21 mouse cellular contexts compared by ENCODE assay signal in the genomic region with DNA sequence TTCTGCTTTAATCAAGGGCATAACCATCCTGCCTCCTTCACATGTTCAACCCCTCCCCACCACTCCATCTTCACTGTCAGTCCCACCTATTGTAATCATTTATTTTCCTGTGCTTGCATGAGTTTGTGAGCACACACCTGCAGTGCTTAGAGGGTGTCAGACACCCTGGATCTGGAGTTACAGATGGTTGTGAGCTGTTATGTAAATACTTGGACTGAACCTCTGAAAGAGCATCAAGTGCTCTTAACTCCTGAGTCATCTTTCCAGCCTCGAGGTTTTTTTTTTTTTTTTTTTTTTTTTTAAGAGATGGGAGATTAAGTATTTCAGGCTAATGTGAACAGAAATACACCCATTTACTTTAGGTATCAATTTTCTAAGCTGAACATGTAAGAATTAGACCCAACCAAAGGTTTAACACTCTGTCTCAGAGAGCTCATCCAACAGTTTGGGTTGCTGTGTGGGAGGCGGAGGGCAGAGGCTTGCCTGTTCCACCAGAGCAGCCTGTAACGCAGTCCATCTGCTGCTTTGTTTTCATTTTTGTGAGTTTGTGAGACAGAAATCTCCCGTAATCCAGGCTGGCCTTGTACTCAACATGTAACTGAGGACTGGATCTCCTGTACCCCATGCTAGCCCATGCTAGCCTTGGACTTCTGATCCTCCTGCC. TPM values are rescaled to one million over a fixed set of nuclear protein-coding genes. Genes with fewer than 3 reads are reported as not detected.
DNase-seq lines count a peak whose midpoint lies in the region; ATAC-seq lines count a peak whose summit lies in the region.
"Had no signal": no experiment of that assay in that cellular context is flagged by ENCODE, and none has a peak within 500 bp of the region (broad histone marks: within the 10 kb centered on the region; RNA-seq: fewer than 3 reads in every experiment).

No protein-coding gene starts in this region.

- H3K27ac ChIP-seq in kidney, embryonic 14.5 days (ENCODE audit: low read depth, low read length): no peak overlapping the region
- H3K27ac ChIP-seq: embryonic facial prominence, embryonic 12.5 days; hindbrain, embryonic 15.5 days; liver, embryonic 13.5 days; neural tube, embryonic 13.5 days had no signal

- H3K27me3 ChIP-seq in kidney, embryonic 14.5 days (ENCODE audit: control insufficient read depth, insufficient read depth, low read length): no peaks in the 10 kb centered on the region
- H3K27me3 ChIP-seq: embryonic facial prominence, embryonic 12.5 days; hindbrain, embryonic 15.5 days; liver, embryonic 13.5 days; neural tube, embryonic 13.5 days; Patski had no signal

- no peaks in the 10 kb centered on the region for H3K36me3 ChIP-seq in kidney, embryonic 14.5 days (ENCODE audit: control insufficient read depth, insufficient read depth, low read length)
- H3K36me3 ChIP-seq: embryonic facial prominence, embryonic 12.5 days; hindbrain, embryonic 15.5 days; liver, embryonic 13.5 days; neural tube, embryonic 13.5 days had no signal

- H3K4me2 ChIP-seq in kidney, embryonic 14.5 days (replicated peaks; ENCODE audit: low read depth, low read length): no peak overlapping the region
- H3K4me2 ChIP-seq: embryonic facial prominence, embryonic 12.5 days; heart, embryonic 11.5 days; hindbrain, embryonic 15.5 days; liver, embryonic 13.5 days; neural tube, embryonic 13.5 days had no signal

- ATAC-seq in kidney, embryonic 14.5 days (ENCODE audit: low FRiP score, low TSS enrichment): peak; percentile 43
- ATAC-seq in monocyte, adult 5-6 weeks (replicated peaks; ENCODE audit: insufficient number of reproducible peaks, low FRiP score, low TSS enrichment, poor library complexity, severe bottlenecking): no peak
- ATAC-seq: Patski had no signal

- peak; percentile 8 for DNase-seq in embryo, embryonic 10.5 days (ENCODE audit: low spot score)
- no peak for DNase-seq in embryo, embryonic 10 days (ENCODE audit: low spot score)
- DNase-seq in kidney, adult 8-10 months: no peak
- peak; percentile 32 to 38 for DNase-seq in left cerebral cortex, postnatal 36 days (ENCODE audit: low spot score in 2 of 2)
- no peak for DNase-seq in left cerebral cortex, postnatal 10 days (ENCODE audit: extremely low spot score in 1 of 2, low spot score in 2 of 2)
- DNase-seq in telencephalon, adult 2 months (ENCODE audit: low read depth, low spot score): peak; percentile 50
- DNase-seq: cerebellum, postnatal 25 days; gastrocnemius, postnatal 36 days; kidney, adult 18-20 months; liver, embryonic 13.5 days; lung, postnatal 10 days had no signal

- intact Hi-C loops in left cerebral cortex, postnatal 36 days (cut with DNase I): no loop called here
- intact Hi-C loops in left cerebral cortex, postnatal 10 days (cut with DNase I): no loop called here

- H3K9me3 ChIP-seq in kidney, embryonic 14.5 days (ENCODE audit: control insufficient read depth, low read length): no peaks in the 10 kb centered on the region
- H3K9me3 ChIP-seq: embryonic facial prominence, embryonic 12.5 days; hindbrain, embryonic 15.5 days; liver, embryonic 13.5 days; neural tube, embryonic 13.5 days had no signal

- H3K4me1 ChIP-seq in kidney, embryonic 14.5 days (ENCODE audit: control insufficient read depth, insufficient read depth, low read length): 0 out of 2 replicates have a peak, but pooled peaks cover 3% of the 10 kb centered on the region
- H3K4me1 ChIP-seq: hindbrain, embryonic 15.5 days; liver, embryonic 13.5 days; neural tube, embryonic 13.5 days had no signal

- WGBS in kidney, embryonic 14.5 days: 16% methylated on average over 4 of the region's 4 CpGs

- H3K4me3 ChIP-seq in kidney, embryonic 14.5 days (ENCODE audit: low read length): no peak overlapping the region
- H3K4me3 ChIP-seq: embryonic facial prominence, embryonic 12.5 days; hindbrain, embryonic 15.5 days; liver, embryonic 13.5 days; neural tube, embryonic 13.5 days had no signal

- H3K9ac ChIP-seq in kidney, embryonic 14.5 days (ENCODE audit: low read depth, low read length): no peak overlapping the region
- H3K9ac ChIP-seq: embryonic facial prominence, embryonic 12.5 days; hindbrain, embryonic 15.5 days; liver, embryonic 13.5 days; neural tube, embryonic 13.5 days had no signal

RNA-seq across cellular contexts. Expression of a gene that starts 7.2 kb away (rescaled TPM):
- 19.9 and 22.2 TPM in 2 replicates for polyA plus RNA-seq in kidney, embryonic 14.5 days (2014; fragmentation: Nextera tagmentation; extraction: Ambion mirVana)
- total RNA-seq in left cerebral cortex, postnatal 36 days (2021): not detected
- not detected for total RNA-seq in left cerebral cortex, postnatal 10 days (2021)
- total RNA-seq in monocyte, adult 5-6 weeks (2017): not detected in 3 replicates
- total RNA-seq: gastrocnemius, postnatal 36 days; heart, postnatal 25 days had no signal
- polyA plus RNA-seq: embryonic facial prominence, embryonic 12.5 days; heart, embryonic 11.5 days; hindbrain, embryonic 15.5 days; limb, embryonic 11.5 days; liver, embryonic 13.5 days; neural tube, embryonic 13.5 days; Patski; small intestine, adult 2 months had no signal

RNA-seq across cellular contexts. Expression of a gene that starts 8.1 kb away (rescaled TPM):
- 2.6 and 3.0 TPM in 2 replicates for polyA plus RNA-seq in kidney, embryonic 14.5 days (2014; fragmentation: Nextera tagmentation; extraction: Ambion mirVana)
- 1 to 10 TPM in 1 of 2 experiments, under 1 TPM in 1; 0.84 to 2.1 TPM for total RNA-seq in left cerebral cortex, postnatal 36 days (2021)
- total RNA-seq in left cerebral cortex, postnatal 10 days (2021): 1 to 10 TPM; 4.6 to 5.3 TPM
- not detected in 3 replicates for total RNA-seq in monocyte, adult 5-6 weeks (2017)
- polyA plus RNA-seq: limb, embryonic 11.5 days; small intestine, adult 2 months had no signal

Comparison
In these comparisons a context has a peak if more than half of its experiments do, and no peak if none do; other contexts are left out.
1. DNase-seq: peak in embryo, embryonic 10.5 days (single experiment), left cerebral cortex, postnatal 36 days (2 of 2) and telencephalon, adult 2 months (single experiment); none in embryo, embryonic 10 days (single experiment), kidney, adult 8-10 months (0 of 2) and left cerebral cortex, postnatal 10 days (0 of 2).